ENCODE assay signal across 10 mouse cellular contexts in the genomic region with DNA sequence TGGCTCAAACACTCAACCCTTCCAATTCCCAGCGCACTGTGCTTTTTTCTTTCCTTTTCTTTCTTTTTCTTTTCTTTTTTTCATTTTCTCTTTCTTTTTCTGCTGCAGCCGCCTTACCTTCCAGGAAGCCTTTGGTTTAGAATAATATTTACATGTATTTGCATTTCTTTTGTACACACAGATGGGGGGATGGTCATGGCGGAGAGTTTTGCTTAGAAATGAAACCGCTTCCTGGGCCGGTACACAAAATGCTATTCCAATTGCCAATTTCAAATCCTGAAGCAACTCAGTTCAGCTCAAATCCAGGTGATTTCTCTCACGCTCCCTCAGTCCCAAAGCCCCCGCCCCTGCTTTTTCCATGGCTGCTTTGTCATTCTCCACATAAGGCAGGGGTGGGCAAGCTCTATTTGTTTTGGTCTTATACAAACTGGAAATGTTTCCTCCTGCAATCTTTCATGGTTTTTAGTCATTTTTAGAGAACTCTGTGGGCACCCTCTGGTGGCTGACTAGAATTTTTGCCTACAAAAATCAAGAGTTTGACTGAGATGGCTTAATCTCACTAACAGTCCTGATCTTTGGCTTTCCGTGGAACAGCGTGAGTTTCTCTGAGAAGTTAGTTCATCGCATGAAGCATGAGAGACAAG.
DNase-seq lines count a peak whose midpoint lies in the region; ATAC-seq and TF ChIP-seq lines count a peak whose summit lies in the region.
"Had no signal": no experiment of that assay in that cellular context is flagged by ENCODE, and none has a peak within 500 bp of the region (broad histone marks: within the 10 kb centered on the region; RNA-seq: fewer than 3 reads in every experiment).

No protein-coding gene starts in this region.

- H3K9ac ChIP-seq in embryonic facial prominence, embryonic 13.5 days = no peak overlapping the region
- H3K9ac ChIP-seq in intestine, postnatal 0 days (ENCODE audit: low read depth, low read length) = no peak overlapping the region
- no peak overlapping the region for H3K9ac ChIP-seq in stomach, embryonic 15.5 days
- H3K9ac ChIP-seq: embryonic facial prominence, embryonic 15.5 days; limb, embryonic 13.5 days had no signal

- TF ChIP-seq CTCF in intestine, postnatal 0 days (IDR thresholded peaks at IDR 0.05; ENCODE audit: low read depth) = peak; percentile 73

- H3K27ac ChIP-seq in embryonic facial prominence, embryonic 13.5 days = no peak overlapping the region
- H3K27ac ChIP-seq in intestine, postnatal 0 days (ENCODE audit: low read depth, low read length) = peak overlapping the region; percentile 75; the same call in 1 of the 2 replicates
- peak overlapping the region; percentile 48; the same call in 1 of the 2 replicates for H3K27ac ChIP-seq in stomach, embryonic 15.5 days
- H3K27ac ChIP-seq: embryonic facial prominence, embryonic 15.5 days; limb, embryonic 13.5 days had no signal

- no peaks in the 10 kb centered on the region for H3K27me3 ChIP-seq in embryonic facial prominence, embryonic 13.5 days
- no peaks in the 10 kb centered on the region for H3K27me3 ChIP-seq in intestine, postnatal 0 days (replicated peaks; ENCODE audit: control insufficient read depth, insufficient read depth, low read length)
- H3K27me3 ChIP-seq in stomach, embryonic 15.5 days (replicated peaks) = no peaks in the 10 kb centered on the region
- H3K27me3 ChIP-seq: embryonic facial prominence, embryonic 15.5 days; limb, embryonic 13.5 days had no signal

- no peaks in the 10 kb centered on the region for H3K36me3 ChIP-seq in embryonic facial prominence, embryonic 13.5 days
- H3K36me3 ChIP-seq in intestine, postnatal 0 days (ENCODE audit: control insufficient read depth, insufficient read depth) = no peaks in the 10 kb centered on the region
- H3K36me3 ChIP-seq in stomach, embryonic 15.5 days = no peaks in the 10 kb centered on the region
- H3K36me3 ChIP-seq: embryonic facial prominence, embryonic 15.5 days; limb, embryonic 13.5 days had no signal

- no peak overlapping the region for H3K4me3 ChIP-seq in embryonic facial prominence, embryonic 13.5 days
- no peak overlapping the region for H3K4me3 ChIP-seq in intestine, postnatal 0 days (ENCODE audit: low read depth, low read length)
- H3K4me3 ChIP-seq in stomach, embryonic 15.5 days (replicated peaks) = no peak overlapping the region
- H3K4me3 ChIP-seq: embryonic facial prominence, embryonic 15.5 days; limb, embryonic 13.5 days had no signal

- DNase-seq in adrenal gland, postnatal 14 days = peak; percentile 26
- DNase-seq in adrenal gland, postnatal 25 days = no peak
- peak; percentile 82 for DNase-seq in 416B (ENCODE audit: low read depth)
- DNase-seq in left cerebral cortex, postnatal 4 days = peak; percentile 27
- DNase-seq in ovary, postnatal 10 days (ENCODE audit: low spot score) = no peak

- H3K9me3 ChIP-seq in embryonic facial prominence, embryonic 13.5 days = no peaks in the 10 kb centered on the region
- H3K9me3 ChIP-seq in intestine, postnatal 0 days (ENCODE audit: control insufficient read depth) = no peaks in the 10 kb centered on the region
- no peaks in the 10 kb centered on the region for H3K9me3 ChIP-seq in stomach, embryonic 15.5 days
- H3K9me3 ChIP-seq: embryonic facial prominence, embryonic 15.5 days; limb, embryonic 13.5 days had no signal

- no peak for ATAC-seq in embryonic facial prominence, embryonic 13.5 days (ENCODE audit: insufficient number of reproducible peaks, insufficient read depth, low FRiP score, low TSS enrichment, low read depth)
- ATAC-seq in intestine, postnatal 0 days = no peak
- ATAC-seq in stomach, embryonic 15.5 days (ENCODE audit: insufficient read depth, low FRiP score, low read depth) = no peak

- peaks cover 7% of the 10 kb centered on the region for H3K4me1 ChIP-seq in embryonic facial prominence, embryonic 13.5 days
- H3K4me1 ChIP-seq in intestine, postnatal 0 days (replicated peaks; ENCODE audit: control insufficient read depth, insufficient read depth, low read length) = peaks cover 21% of the 10 kb centered on the region; the same call in 1 of the 2 replicates
- peaks cover 9% of the 10 kb centered on the region; the same call in 1 of the 2 replicates for H3K4me1 ChIP-seq in stomach, embryonic 15.5 days

- 74% methylated on average over 10 of the region's 10 CpGs for WGBS in embryonic facial prominence, embryonic 13.5 days
- WGBS in intestine, postnatal 0 days = 64% methylated on average over 10 of the region's 10 CpGs
- 52% methylated on average over 10 of the region's 10 CpGs for WGBS in stomach, embryonic 15.5 days

- intact Hi-C loops in left cerebral cortex, postnatal 4 days (cut with DNase I) = loop anchor here (5.0 to 10.0 kb wide), 2 partner anchors 148 to 256 kb away; a partner anchor contains a TSS

- peak overlapping the region; percentile 15; the same call in 1 of the 2 replicates for H3K4me2 ChIP-seq in embryonic facial prominence, embryonic 13.5 days
- peak overlapping the region; percentile 38; the same call in 1 of the 2 replicates for H3K4me2 ChIP-seq in intestine, postnatal 0 days (replicated peaks; ENCODE audit: low read depth)
- peak overlapping the region; percentile 39; the same call in 1 of the 2 replicates for H3K4me2 ChIP-seq in stomach, embryonic 15.5 days
- H3K4me2 ChIP-seq: embryonic facial prominence, embryonic 15.5 days; limb, embryonic 13.5 days had no signal

Comparison
In these comparisons a context has a peak if more than half of its experiments do, and no peak if none do; other contexts are left out.
1. DNase-seq: peak in adrenal gland, postnatal 14 days (single experiment), 416B (single experiment) and left cerebral cortex, postnatal 4 days (single experiment); none in adrenal gland, postnatal 25 days (single experiment) and ovary, postnatal 10 days (single experiment).
2. Peak in every context shown above with its lines, with median percentiles within 50 percentile points of each other: H3K4me2 ChIP-seq.